Mouse (Mus musculus) kidney, embryonic 16.5 days (tissue): ENCODE measurements around the gene Ston1. TPM values are rescaled to one million over a fixed set of nuclear protein-coding genes. Genes with fewer than 3 reads are reported as not detected.

Source experiments
- ATAC-seq: fragments of 200-750 bp; cut with Nextera tagmentation; 2 replicates; pipeline ENCODE4 v1.8.0; 2017; ENCODE audit warnings: moderate TSS enrichment; ENCODE audit not compliant: low FRiP score, low TSS enrichment
- H3K27ac ChIP-seq: fragments of 300-500 bp; sonication (generic); 2 replicates; pipeline ENCODE4 v1.5.1; 2014; ENCODE audit warnings: low read length
- H3K27me3 ChIP-seq: fragments of 300-500 bp; sonication (generic); 2 replicates; pipeline ENCODE4 v1.6.1; 2014; ENCODE audit warnings: low read length, control low read depth, mixed read lengths; ENCODE audit not compliant: insufficient read depth
- H3K36me3 ChIP-seq: fragments of 300-500 bp; sonication (generic); 2 replicates; pipeline ENCODE4 v1.6.1; 2014; ENCODE audit warnings: low read length, control low read depth, mixed read lengths; ENCODE audit not compliant: insufficient read depth
- H3K4me1 ChIP-seq: fragments of 300-500 bp; sonication (generic); 2 replicates; pipeline ENCODE4 v1.6.1; 2014; ENCODE audit warnings: low read length, control low read depth, mixed read lengths; ENCODE audit not compliant: insufficient read depth
- H3K4me2 ChIP-seq: fragments of 300-500 bp; sonication (generic); replicated peaks from 2 replicates; pipeline ENCODE4 v1.6.1; 2014; ENCODE audit warnings: low read depth, low read length
- H3K4me3 ChIP-seq: fragments of 300-500 bp; sonication (generic); 2 replicates; pipeline ENCODE4 v1.5.1; 2014; ENCODE audit warnings: mild to moderate bottlenecking, low read length
- H3K9ac ChIP-seq: fragments of 300-500 bp; sonication (generic); replicated peaks from 2 replicates; pipeline ENCODE4 v1.6.1; 2014; ENCODE audit warnings: low read length
- H3K9me3 ChIP-seq: fragments of 300-500 bp; sonication (generic); 2 replicates; pipeline ENCODE4 v1.6.1; 2016; ENCODE audit warnings: low read length, control low read depth
- WGBS: fragments of 180-500 bp; shearing (Covaris S2); extraction: QIAGEN DNeasy Blood & Tissue Kit; methylation state at CpG from one replicate; pipeline ENCODE4 v1.1.7; 2014; 5-methylcytosine and 5-hydroxymethylcytosine counted together
- polyA plus RNA-seq: library from polyadenylated mRNA; unstranded; fragments of >200 nt; fragmentation: Nextera tagmentation; extraction: Ambion mirVana; gene quantifications from 2 replicates; pipeline ENCODE4 v1.2.1, GENCODE M21; 2015

Ston1 gene
- polyA plus RNA-seq, 1 experiment from 2014 or later = 6.3 TPM

DNA sequence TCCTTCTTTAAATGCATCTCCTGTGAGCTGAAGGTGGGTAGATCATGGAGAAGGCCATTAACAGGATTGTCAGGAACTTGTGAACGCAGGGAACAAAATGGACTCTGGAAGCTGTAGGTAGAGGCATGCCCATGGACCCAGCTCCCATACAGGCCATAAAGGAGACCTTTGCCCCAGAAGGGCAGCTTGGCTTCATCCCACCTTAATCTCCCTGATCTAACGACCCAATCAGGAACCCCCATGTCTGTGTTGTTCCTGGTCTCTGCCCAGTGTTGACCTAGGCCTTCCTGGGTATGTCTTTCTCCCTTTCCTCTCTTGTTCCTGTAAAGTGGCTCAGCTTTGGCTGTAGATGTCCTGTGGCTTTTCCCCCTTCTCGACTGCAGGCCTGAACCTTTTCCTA, 23.9 kb downstream of the Ston1 start:
- Histone ChIP-seq H3K36me3 (peaks cover 20% of the 10 kb centered on the region; the same call in 1 of the 2 replicates), H3K27ac (no peak overlapping the region), H3K4me3 (no peak overlapping the region), H3K9me3 (0 out of 2 replicates have a peak, but pooled peaks cover 3% of the 10 kb centered on the region), H3K4me2 (no peak overlapping the region), H3K4me1 (peaks cover 15% of the 10 kb centered on the region), H3K9ac (no peak overlapping the region), H3K27me3 (no peaks in the 10 kb centered on the region)
- WGBS = 78% methylated on average over 3 of the region's 3 CpGs
- no peak for ATAC-seq

DNA sequence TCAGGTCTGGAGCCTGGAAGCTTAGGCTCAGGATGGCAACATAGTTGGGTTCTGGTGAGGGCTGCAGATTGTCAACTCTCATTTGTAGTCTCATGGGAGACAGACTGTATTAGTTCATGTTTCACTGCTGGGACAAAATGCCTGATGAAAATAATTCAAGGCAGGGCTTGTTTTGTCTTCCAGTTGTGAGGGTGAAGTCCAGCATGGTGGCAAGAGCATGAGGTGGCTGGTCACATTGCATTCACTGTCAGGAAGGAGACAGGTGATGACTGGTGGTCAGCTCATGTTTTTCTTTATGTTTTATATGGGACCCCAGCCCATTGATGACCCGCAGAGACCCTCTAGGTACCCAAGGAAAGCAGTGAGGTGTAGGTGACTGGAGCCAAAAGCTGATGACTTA, 25.2 kb downstream of the Ston1 start:
- no peaks in the 10 kb centered on the region for H3K27me3 ChIP-seq
- 82% methylated on average over 1 of the region's 1 CpGs for WGBS
- H3K36me3 ChIP-seq = peaks cover 20% of the 10 kb centered on the region; the same call in 1 of the 2 replicates
- H3K9ac ChIP-seq = no peak overlapping the region
- H3K9me3 ChIP-seq = 0 out of 2 replicates have a peak, but pooled peaks cover 3% of the 10 kb centered on the region
- ATAC-seq = no peak
- H3K4me2 ChIP-seq = no peak overlapping the region
- H3K4me3 ChIP-seq = no peak overlapping the region
- peaks cover 26% of the 10 kb centered on the region for H3K4me1 ChIP-seq
- no peak overlapping the region for H3K27ac ChIP-seq

DNA sequence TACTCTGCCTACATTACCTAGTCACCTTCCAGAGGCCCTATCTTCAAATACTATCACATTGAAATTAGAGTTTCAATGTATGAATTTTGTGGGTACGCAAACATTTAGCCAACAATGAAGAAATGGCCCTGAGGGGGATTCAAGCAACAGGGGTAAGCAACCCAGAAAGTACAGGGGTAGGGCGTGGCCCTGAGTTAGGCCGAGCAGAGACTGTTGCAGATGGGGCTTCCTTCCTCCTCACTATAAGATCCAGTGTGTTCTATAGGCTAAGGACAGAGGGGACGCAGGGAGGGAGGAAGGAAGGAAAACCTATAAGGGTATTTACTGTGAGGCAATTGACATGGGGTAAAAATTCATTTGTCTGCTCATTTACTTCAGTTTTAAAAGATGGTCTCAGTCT, 26.9 kb downstream of the Ston1 start:
- Histone ChIP-seq H3K9ac (no peak overlapping the region), H3K9me3 (0 out of 2 replicates have a peak, but pooled peaks cover 3% of the 10 kb centered on the region), H3K4me3 (no peak overlapping the region), H3K27me3 (no peaks in the 10 kb centered on the region), H3K4me1 (peaks cover 43% of the 10 kb centered on the region), H3K36me3 (peaks cover 20% of the 10 kb centered on the region; the same call in 1 of the 2 replicates), H3K27ac (no peak overlapping the region), H3K4me2 (no peak overlapping the region)
- WGBS = 88% methylated on average over 4 of the region's 4 CpGs
- no peak for ATAC-seq

DNA sequence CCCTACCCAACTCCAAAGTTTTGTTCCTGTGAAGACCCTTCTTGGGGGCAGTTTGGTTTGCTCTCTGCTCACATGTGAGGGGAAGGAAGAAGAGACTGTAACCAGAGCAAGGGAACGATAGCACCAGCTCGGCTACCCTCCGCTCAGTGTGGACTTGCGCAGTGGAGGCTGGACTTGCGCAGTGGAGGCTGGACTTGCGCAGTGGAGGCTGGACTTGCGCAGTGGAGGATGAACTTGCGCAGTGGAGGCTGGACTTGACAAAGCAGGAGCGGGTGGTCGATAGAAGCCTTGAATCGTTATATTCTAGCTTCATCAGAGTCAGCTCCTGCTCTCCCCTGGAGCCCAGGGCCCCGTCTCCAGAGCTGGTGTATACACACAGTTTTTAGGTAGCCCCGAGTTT, 27.9 kb downstream of the Ston1 start:
- 91% methylated on average over 13 of the region's 13 CpGs for WGBS
- Histone ChIP-seq H3K27ac (peak overlapping the region; percentile 94), H3K4me1 (peaks cover 52% of the 10 kb centered on the region), H3K9ac (0 out of 2 replicates have a peak overlapping the region, but pooled peaks have one; percentile 26), H3K36me3 (peaks cover 20% of the 10 kb centered on the region; the same call in 1 of the 2 replicates), H3K4me2 (peak overlapping the region; percentile 52; the same call in 1 of the 2 replicates), H3K27me3 (no peaks in the 10 kb centered on the region), H3K4me3 (no peak overlapping the region), H3K9me3 (0 out of 2 replicates have a peak, but pooled peaks cover 3% of the 10 kb centered on the region)
- no peak for ATAC-seq

DNA sequence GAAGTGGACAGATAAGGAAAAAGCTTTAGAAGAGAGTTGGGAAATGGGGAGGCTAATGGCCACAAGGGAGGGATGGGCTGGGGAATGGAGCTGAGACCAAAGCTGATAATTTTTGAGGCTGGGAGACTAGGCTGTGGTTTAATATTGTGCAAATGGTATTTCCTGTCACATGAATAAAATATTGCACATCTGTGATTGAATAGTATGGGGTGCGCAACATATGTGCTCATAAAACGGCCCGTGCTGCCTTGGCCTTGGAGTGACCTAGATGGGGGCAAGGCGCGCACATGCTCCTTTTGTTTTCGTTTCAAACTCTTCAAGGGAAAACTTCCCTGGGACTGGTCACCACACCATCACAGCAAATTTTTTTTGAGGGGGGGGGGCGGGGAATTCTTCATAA, 28.4 kb downstream of the Ston1 start:
- WGBS = 49% methylated on average over 7 of the region's 7 CpGs
- no peak overlapping the region for H3K9ac ChIP-seq
- H3K4me2 ChIP-seq = peak overlapping the region; percentile 52
- ATAC-seq = peak; percentile 31; the same call in 1 of the 2 replicates
- H3K9me3 ChIP-seq = 0 out of 2 replicates have a peak, but pooled peaks cover 3% of the 10 kb centered on the region
- peak overlapping the region; percentile 32; the same call in 1 of the 2 replicates for H3K4me3 ChIP-seq
- no peaks in the 10 kb centered on the region for H3K27me3 ChIP-seq
- peak overlapping the region; percentile 94 for H3K27ac ChIP-seq
- peaks cover 57% of the 10 kb centered on the region for H3K4me1 ChIP-seq
- peaks cover 15% of the 10 kb centered on the region; the same call in 1 of the 2 replicates for H3K36me3 ChIP-seq

DNA sequence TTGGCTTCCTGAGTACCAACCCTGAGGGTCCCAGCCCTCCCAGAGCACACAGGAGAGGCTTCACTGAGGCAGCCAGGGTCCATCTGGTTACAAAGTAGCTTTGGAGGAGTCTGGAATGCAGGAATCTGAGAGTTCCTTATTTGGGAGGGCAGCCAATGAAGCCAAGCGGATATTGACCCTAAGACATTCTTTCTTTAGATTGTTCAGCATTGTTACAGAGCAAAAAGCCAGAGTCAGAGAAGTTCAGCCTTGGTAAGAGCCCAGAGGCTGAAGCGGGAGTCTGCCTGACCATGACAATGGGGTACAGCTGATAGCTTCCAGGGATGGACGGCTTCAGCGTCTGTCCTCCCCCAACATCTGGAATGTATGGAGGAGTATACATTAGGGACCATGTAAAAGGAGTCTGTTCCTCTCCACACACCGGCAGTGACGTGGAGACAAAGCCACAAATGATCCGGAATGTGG, 28.9 kb downstream of the Ston1 start:
- peaks cover 11% of the 10 kb centered on the region; the same call in 1 of the 2 replicates for H3K36me3 ChIP-seq
- peak overlapping the region; percentile 94 for H3K27ac ChIP-seq
- H3K27me3 ChIP-seq = no peaks in the 10 kb centered on the region
- 0 out of 2 replicates have a peak, but pooled peaks cover 3% of the 10 kb centered on the region for H3K9me3 ChIP-seq
- H3K4me3 ChIP-seq = peak overlapping the region; percentile 32
- ATAC-seq = peak; percentile 64
- peaks cover 62% of the 10 kb centered on the region for H3K4me1 ChIP-seq
- peak overlapping the region; percentile 52 for H3K4me2 ChIP-seq
- peak overlapping the region; percentile 59 for H3K9ac ChIP-seq
- WGBS = 18% methylated on average over 7 of the region's 7 CpGs

DNA sequence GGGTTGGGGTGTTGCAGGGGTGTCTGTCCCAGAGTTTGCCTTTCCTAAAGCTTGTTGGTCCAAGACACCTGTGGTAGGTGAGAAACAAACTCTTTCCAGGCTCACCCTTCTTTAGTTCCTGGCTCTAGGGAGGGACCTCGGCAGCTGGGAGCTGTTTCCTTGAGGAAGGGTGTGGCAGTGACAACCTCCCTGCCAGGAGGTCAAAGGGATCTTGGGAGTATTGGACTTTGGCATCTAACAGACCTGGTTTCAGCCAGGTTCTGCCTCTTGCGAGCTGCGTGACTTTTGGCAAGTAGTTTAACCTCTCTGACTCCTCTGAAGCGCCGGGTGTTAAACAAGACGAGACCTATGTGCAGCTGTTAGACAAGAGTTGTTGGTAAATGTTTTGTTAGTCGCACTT, 29.7 kb downstream of the Ston1 start:
- Histone ChIP-seq H3K4me3 (peak overlapping the region; percentile 32), H3K27ac (peak overlapping the region; percentile 94), H3K36me3 (0 out of 2 replicates have a peak, but pooled peaks cover 6% of the 10 kb centered on the region), H3K9ac (peak overlapping the region; percentile 59), H3K4me1 (peaks cover 68% of the 10 kb centered on the region), H3K4me2 (peak overlapping the region; percentile 52), H3K9me3 (0 out of 2 replicates have a peak, but pooled peaks cover 3% of the 10 kb centered on the region), H3K27me3 (no peaks in the 10 kb centered on the region)
- 32% methylated on average over 7 of the region's 7 CpGs for WGBS
- no peak for ATAC-seq

DNA sequence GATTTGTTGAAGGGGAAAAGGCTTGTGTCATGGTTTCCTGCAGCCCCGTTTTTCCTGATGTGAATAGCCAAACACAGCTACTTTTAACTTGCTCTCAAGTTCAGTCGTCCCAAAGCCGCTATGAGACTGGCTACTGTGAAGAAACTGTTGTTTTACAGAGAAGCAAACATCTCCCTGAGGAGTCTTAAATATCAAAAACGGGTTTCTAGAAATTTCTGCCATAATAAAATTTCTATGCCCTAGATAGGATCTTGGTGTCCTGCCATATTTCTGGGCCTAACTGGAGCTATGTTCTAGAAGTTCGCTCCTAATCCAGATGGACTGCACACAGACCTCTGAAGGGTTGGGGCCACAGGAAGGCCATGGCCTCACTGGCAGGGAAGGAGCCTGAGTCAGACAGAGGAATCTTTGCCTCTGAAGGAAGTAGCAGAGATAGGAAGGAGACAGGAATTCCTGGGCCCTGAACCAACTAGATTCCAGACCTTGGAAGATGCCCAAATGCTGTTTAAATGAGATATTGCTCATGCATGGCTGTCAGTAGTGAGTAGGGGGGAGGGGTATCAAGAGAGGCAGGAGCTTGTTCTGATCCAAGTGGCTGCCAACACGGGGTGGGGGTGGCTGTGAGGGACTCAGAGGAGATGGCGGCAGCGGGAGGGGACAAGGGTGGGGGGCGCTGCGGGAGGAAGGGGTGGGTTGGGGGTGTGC, 31.3 kb downstream of the Ston1 start:
- Histone ChIP-seq H3K9me3 (no peaks in the 10 kb centered on the region), H3K9ac (no peak overlapping the region), H3K27ac (peak overlapping the region; percentile 94), H3K36me3 (no peaks in the 10 kb centered on the region), H3K27me3 (no peaks in the 10 kb centered on the region), H3K4me3 (0 out of 2 replicates have a peak overlapping the region, but pooled peaks have one; percentile 0), H3K4me2 (peak overlapping the region; percentile 52), H3K4me1 (peaks cover 68% of the 10 kb centered on the region)
- WGBS = 30% methylated on average over 9 of the region's 10 CpGs
- ATAC-seq = peak; percentile 64

DNA sequence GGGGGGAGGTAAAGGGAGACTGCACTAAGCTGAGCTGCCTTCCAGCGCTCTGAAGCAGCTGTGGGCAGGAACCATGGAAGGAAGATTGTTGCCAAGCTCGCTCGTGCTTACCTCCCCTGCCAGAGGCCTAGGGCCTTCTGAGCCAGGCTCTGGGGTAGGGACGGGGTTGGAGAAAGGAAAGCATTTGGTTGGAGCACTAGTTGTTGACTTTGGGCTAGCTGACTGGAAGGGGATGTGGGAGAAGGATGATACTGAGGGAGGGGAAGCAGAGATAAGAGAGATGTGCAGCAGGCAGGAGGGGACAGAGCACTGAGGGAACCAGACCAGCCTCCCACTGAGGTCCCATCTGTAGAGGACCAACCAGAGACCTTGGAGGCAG, 31.9 kb downstream of the Ston1 start:
- H3K9me3 ChIP-seq = no peaks in the 10 kb centered on the region
- peak overlapping the region; percentile 94 for H3K27ac ChIP-seq
- H3K4me1 ChIP-seq = peaks cover 68% of the 10 kb centered on the region
- peak overlapping the region; percentile 24; the same call in 1 of the 2 replicates for H3K9ac ChIP-seq
- no peaks in the 10 kb centered on the region for H3K27me3 ChIP-seq
- peak overlapping the region; percentile 30 for H3K4me2 ChIP-seq
- H3K4me3 ChIP-seq = no peak overlapping the region
- no peaks in the 10 kb centered on the region for H3K36me3 ChIP-seq
- WGBS = 8% methylated on average over 4 of the region's 4 CpGs
- peak; percentile 40 for ATAC-seq
